Mouse (Mus musculus): ENCODE measurements around the gene Crcp.

The Crcp gene

DNA sequence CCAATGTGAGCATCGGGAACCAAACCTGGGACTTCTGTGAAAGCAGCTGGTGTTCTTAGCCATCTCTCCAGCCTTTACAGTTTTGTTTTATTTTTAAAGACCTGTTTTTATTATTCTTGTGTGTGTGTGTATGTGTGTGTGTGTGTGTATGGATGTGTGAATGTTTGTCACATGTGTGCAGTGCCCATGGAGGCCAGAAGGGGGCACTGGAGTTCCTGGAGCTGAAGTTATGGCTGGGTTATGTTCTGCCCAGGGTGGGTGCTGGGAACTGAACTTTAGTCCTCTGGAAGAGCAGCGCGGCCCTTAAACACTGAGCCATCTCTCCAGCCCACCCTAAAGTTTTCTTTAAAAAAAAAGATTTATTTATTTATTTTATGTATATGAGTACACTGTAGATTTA lies 14.0 kb upstream of the Crcp start:
- Histone ChIP-seq H3K9me3 (ENCODE audit: low read length) (no peaks in the 10 kb centered on the region; the same call in 1 of the 2 replicates), H3K4me1 (replicated peaks; ENCODE audit: low read depth, low read length) (peaks cover 53% of the 10 kb centered on the region), H3K27me3 (ENCODE audit: insufficient read depth, low read length) (no peaks in the 10 kb centered on the region), H3K36me3 (ENCODE audit: insufficient read depth, low read length) (peaks cover 59% of the 10 kb centered on the region), H3K4me3 (replicated peaks; ENCODE audit: low read length) (no peak overlapping the region)
- TF ChIP-seq NANOG (IDR thresholded peaks at IDR 0.05; ENCODE audit: borderline replicate concordance, low read length) (no peak), POU5F1 (IDR thresholded peaks at IDR 0.05; ENCODE audit: borderline replicate concordance, low read length) (no peak), CTCF (conservative IDR thresholded peaks at IDR 0.05; ENCODE audit: low read length) (peak; percentile 47)

DNA sequence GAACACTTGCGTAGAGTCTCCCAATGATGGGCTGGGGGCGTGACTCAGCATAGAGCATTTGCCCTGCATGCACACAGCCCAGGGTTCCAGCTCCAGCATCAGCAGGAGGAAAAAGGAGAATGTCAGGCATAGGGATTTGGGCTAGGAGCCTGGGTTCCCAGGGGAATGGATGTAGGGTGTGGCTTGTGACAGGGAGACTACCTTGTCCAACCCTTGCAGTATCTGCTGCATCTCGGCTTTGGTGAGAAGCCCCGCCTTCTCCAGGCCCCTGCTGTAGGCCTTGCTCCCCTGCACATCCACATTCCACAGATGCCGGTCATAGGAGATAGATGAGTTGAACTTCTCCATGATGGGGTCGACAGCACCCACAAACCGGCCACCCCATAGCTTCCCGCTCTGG lies 9.6 kb upstream of the Crcp start:
- no peak overlapping the region for H3K4me3 ChIP-seq (replicated peaks; ENCODE audit: low read length)
- H3K9me3 ChIP-seq (ENCODE audit: low read length), result no peaks in the 10 kb centered on the region
- TF ChIP-seq POU5F1 (IDR thresholded peaks at IDR 0.05; ENCODE audit: borderline replicate concordance, low read length) (no peak), CTCF (conservative IDR thresholded peaks at IDR 0.05; ENCODE audit: low read length) (no peak), NANOG (IDR thresholded peaks at IDR 0.05; ENCODE audit: borderline replicate concordance, low read length) (no peak)
- peaks cover 58% of the 10 kb centered on the region for H3K4me1 ChIP-seq (replicated peaks; ENCODE audit: low read depth, low read length)
- H3K36me3 ChIP-seq (ENCODE audit: insufficient read depth, low read length), result peaks cover 39% of the 10 kb centered on the region
- no peaks in the 10 kb centered on the region for H3K27me3 ChIP-seq (ENCODE audit: insufficient read depth, low read length)

DNA sequence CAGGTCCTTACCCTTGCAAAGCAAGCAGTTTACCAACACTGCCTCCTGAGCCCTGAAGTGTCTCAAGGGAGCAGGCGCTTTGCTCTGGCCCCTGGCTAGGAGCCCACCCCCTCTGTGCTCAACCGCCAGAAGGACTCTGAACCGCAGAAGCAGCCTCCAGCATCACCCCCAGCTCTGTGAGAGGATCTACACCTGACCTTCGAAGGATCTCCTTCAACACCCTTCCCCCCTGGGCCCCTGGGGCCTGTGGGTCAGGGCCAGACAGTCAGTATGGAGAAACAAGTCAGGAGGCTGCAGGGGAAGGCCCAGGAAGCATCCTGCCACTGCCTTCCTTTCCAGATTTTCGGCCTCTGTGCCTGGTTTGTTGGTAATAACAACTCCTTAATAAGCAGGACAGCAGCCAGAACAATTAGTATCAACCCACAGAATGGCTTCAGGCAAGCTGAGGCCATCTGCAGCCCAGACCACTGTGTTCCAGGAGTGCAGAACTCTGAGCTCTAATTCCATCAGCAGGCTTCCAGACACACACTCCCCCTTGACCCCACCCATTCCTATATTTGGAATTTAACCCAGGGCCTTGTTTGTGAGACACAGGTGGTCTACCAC lies 7.6 kb upstream of the Crcp start:
- Histone ChIP-seq H3K27me3 (ENCODE audit: insufficient read depth, low read length) (no peaks in the 10 kb centered on the region), H3K9me3 (ENCODE audit: low read length) (no peaks in the 10 kb centered on the region), H3K4me3 (replicated peaks; ENCODE audit: low read length) (no peak overlapping the region), H3K4me1 (replicated peaks; ENCODE audit: low read depth, low read length) (peaks cover 56% of the 10 kb centered on the region), H3K36me3 (ENCODE audit: insufficient read depth, low read length) (peaks cover 23% of the 10 kb centered on the region)
- TF ChIP-seq POU5F1 (IDR thresholded peaks at IDR 0.05; ENCODE audit: borderline replicate concordance, low read length) (no peak), NANOG (IDR thresholded peaks at IDR 0.05; ENCODE audit: borderline replicate concordance, low read length) (no peak), CTCF (conservative IDR thresholded peaks at IDR 0.05; ENCODE audit: low read length) (no peak)

- TF ChIP-seq CTCF (conservative IDR thresholded peaks at IDR 0.05; ENCODE audit: low read length) (no peak), NANOG (IDR thresholded peaks at IDR 0.05; ENCODE audit: borderline replicate concordance, low read length) (no peak)
- H3K27me3 ChIP-seq (ENCODE audit: insufficient read depth, low read length), result no peaks in the 10 kb centered on the region
- H3K36me3 ChIP-seq (ENCODE audit: insufficient read depth, low read length), result peaks cover 20% of the 10 kb centered on the region
- H3K4me3 ChIP-seq (replicated peaks; ENCODE audit: low read length), result no peak overlapping the region
- peaks cover 55% of the 10 kb centered on the region for H3K4me1 ChIP-seq (replicated peaks; ENCODE audit: low read depth, low read length)
- H3K9me3 ChIP-seq (ENCODE audit: low read length), result no peaks in the 10 kb centered on the region
Measured at GRCm38 (mm10) chr5:130022366-130022765, 6.7 kb upstream of the Crcp start.

DNA sequence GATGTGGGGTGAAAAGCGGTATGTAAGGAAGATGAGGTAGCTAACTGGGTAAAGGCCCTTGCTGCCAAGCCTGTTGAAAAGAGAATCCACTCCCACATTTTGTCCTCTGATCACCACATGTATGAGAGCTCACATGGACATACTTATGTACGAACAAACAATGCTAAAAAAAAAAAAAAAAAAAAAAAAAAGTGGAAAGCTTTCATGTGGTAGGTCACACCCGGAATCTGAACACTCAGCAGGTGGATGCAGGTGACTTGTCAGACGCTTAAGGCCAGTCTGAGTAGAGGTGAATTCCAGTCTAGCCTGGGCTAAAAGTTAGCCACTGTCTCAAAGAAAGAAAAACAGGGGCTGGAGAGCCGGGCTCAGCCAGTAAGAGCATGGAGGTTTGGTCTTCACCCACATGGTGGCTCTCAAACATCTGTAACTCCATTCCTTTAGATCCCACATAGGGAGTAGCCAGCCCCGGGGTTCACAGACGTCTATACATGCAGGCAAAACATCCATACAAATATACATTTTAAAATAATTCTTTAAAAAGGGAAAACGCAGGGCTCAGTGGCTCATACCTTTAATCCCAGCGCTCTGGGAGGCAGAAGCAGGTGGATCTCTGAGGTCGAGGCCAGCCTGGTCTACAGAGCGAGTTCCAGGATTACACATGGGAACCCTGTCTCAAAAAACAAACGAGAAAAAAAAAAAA lies 5.9 kb upstream of the Crcp start:
- Histone ChIP-seq H3K27me3 (ENCODE audit: insufficient read depth, low read length) (no peaks in the 10 kb centered on the region), H3K4me3 (replicated peaks; ENCODE audit: low read length) (peak overlapping the region; percentile 99), H3K36me3 (ENCODE audit: insufficient read depth, low read length) (peaks cover 12% of the 10 kb centered on the region), H3K4me1 (replicated peaks; ENCODE audit: low read depth, low read length) (peaks cover 53% of the 10 kb centered on the region), H3K9me3 (ENCODE audit: low read length) (no peaks in the 10 kb centered on the region)
- no peak for TF ChIP-seq POU5F1 (IDR thresholded peaks at IDR 0.05; ENCODE audit: borderline replicate concordance, low read length)
- TF ChIP-seq CTCF (conservative IDR thresholded peaks at IDR 0.05; ENCODE audit: low read length), result no peak
- TF ChIP-seq NANOG (IDR thresholded peaks at IDR 0.05; ENCODE audit: borderline replicate concordance, low read length), result no peak

- Histone ChIP-seq H3K36me3 (ENCODE audit: insufficient read depth, low read length) (peaks cover 5% of the 10 kb centered on the region; the same call in 1 of the 2 replicates), H3K27me3 (ENCODE audit: insufficient read depth, low read length) (no peaks in the 10 kb centered on the region), H3K9me3 (ENCODE audit: low read length) (no peaks in the 10 kb centered on the region), H3K4me1 (replicated peaks; ENCODE audit: low read depth, low read length) (peaks cover 52% of the 10 kb centered on the region), H3K4me3 (replicated peaks; ENCODE audit: low read length) (peak overlapping the region; percentile 99)
- TF ChIP-seq NANOG (IDR thresholded peaks at IDR 0.05; ENCODE audit: borderline replicate concordance, low read length) (no peak), POU5F1 (IDR thresholded peaks at IDR 0.05; ENCODE audit: borderline replicate concordance, low read length) (no peak), CTCF (conservative IDR thresholded peaks at IDR 0.05; ENCODE audit: low read length) (peak; percentile 84)
Measured at GRCm38 (mm10) chr5:130023767-130024539, 5.1 kb upstream of the Crcp start.

- no peak for TF ChIP-seq POU5F1 (IDR thresholded peaks at IDR 0.05; ENCODE audit: borderline replicate concordance, low read length)
- TF ChIP-seq NANOG (IDR thresholded peaks at IDR 0.05; ENCODE audit: borderline replicate concordance, low read length), result no peak
- TF ChIP-seq CTCF (conservative IDR thresholded peaks at IDR 0.05; ENCODE audit: low read length), result no peak
- Histone ChIP-seq H3K9me3 (ENCODE audit: low read length) (no peaks in the 10 kb centered on the region), H3K36me3 (ENCODE audit: insufficient read depth, low read length) (peaks cover 9% of the 10 kb centered on the region; the same call in 1 of the 2 replicates), H3K4me3 (replicated peaks; ENCODE audit: low read length) (no peak overlapping the region), H3K4me1 (replicated peaks; ENCODE audit: low read depth, low read length) (peaks cover 59% of the 10 kb centered on the region), H3K27me3 (ENCODE audit: insufficient read depth, low read length) (no peaks in the 10 kb centered on the region)
Measured at GRCm38 (mm10) chr5:130027134-130027533, 2.0 kb upstream of the Crcp start.

GRCm38 (mm10) chr5:130027696-130028095 lies 1.4 kb upstream of the Crcp start:
- TF ChIP-seq POU5F1 (IDR thresholded peaks at IDR 0.05; ENCODE audit: borderline replicate concordance, low read length), result no peak
- TF ChIP-seq CTCF (conservative IDR thresholded peaks at IDR 0.05; ENCODE audit: low read length), result no peak
- no peak for TF ChIP-seq NANOG (IDR thresholded peaks at IDR 0.05; ENCODE audit: borderline replicate concordance, low read length)
- H3K36me3 ChIP-seq (ENCODE audit: insufficient read depth, low read length), result peaks cover 5% of the 10 kb centered on the region; the same call in 1 of the 2 replicates
- no peaks in the 10 kb centered on the region for H3K9me3 ChIP-seq (ENCODE audit: low read length)
- peaks cover 59% of the 10 kb centered on the region for H3K4me1 ChIP-seq (replicated peaks; ENCODE audit: low read depth, low read length)
- H3K27me3 ChIP-seq (ENCODE audit: insufficient read depth, low read length), result no peaks in the 10 kb centered on the region
- no peak overlapping the region for H3K4me3 ChIP-seq (replicated peaks; ENCODE audit: low read length)
